Mouse (Mus musculus) cerebellum, adult 2 months (tissue): ENCODE measurements around the gene Lman1l.

Source experiments
- CTCF ChIP-seq: fragments of 200-500 bp; IDR thresholded peaks from 2 replicates; pipeline ENCODE4 v1.5.1; 2011; ENCODE audit warnings: low read depth, mild to moderate bottlenecking, control low read depth, low read length, moderate library complexity, borderline replicate concordance; ENCODE audit not compliant: insufficient read depth
- POLR2A ChIP-seq: fragments of 200-500 bp; IDR thresholded peaks from 2 replicates; pipeline ENCODE4 v1.6.1; 2011; ENCODE audit warnings: low read length, control low read depth, borderline replicate concordance; ENCODE audit not compliant: insufficient read depth

DNA sequence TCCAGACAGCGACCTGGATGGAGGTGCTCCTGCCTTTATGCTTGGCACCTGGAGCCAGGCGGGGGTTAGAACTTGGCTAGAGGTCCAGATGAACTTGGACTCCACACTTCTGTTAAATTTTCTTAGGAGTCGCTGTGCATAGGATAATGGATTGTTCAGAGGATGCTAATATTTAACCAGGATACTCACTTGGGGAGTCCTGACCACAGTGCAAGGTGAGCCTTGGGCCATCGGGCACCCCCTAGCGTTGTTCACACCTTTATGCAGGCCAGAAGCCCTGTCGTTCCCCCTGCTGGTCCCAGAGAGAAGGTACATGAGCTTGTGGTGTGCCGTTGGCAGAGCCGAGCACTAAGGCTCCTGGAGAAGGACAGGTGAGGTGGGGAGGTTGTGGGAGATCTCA, 53.7 kb downstream of the Lman1l start:
- TF ChIP-seq CTCF, result peak; percentile 47; the same call in 1 of the 2 replicates
- TF ChIP-seq POLR2A, result no peak
